Mouse (Mus musculus): ENCODE results near the gene Slc39a9. TPM values are rescaled to one million over a fixed set of nuclear protein-coding genes. Genes with fewer than 3 reads are reported as not detected.

Gene Slc39a9
- polyA plus RNA-seq, 1 experiment from 2014 or later, result 35.4 TPM

DNA sequence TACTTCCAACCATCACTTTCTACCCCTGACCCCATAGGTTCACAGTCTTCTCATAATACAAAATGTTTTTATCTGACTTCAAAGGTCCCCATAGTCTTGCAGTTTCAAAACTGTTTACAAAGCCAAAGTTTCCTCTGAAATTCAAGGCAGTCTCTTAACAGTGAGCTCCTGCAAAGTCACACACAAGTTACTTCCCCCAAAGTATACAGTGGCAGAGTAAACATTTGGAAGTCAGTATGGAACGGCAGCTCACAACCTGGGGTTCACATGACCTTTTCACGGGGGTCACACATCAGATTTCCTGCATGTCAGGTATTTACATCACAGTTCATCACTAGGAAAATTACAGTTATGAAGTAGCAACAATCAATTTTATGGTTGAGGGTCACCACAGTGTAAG is 20.3 kb downstream of the Slc39a9 start:
- H3K4me1 ChIP-seq (replicated peaks; ENCODE audit: control insufficient read depth, insufficient read depth, low read length), result no peaks in the 10 kb centered on the region
- no peak overlapping the region for H3K4me3 ChIP-seq (ENCODE audit: low read depth, low read length)
- no peak for ATAC-seq
- no peaks in the 10 kb centered on the region for H3K9me3 ChIP-seq (ENCODE audit: control insufficient read depth)
- H3K27me3 ChIP-seq (replicated peaks; ENCODE audit: control insufficient read depth, insufficient read depth, low read length), result no peaks in the 10 kb centered on the region
- H3K4me2 ChIP-seq (replicated peaks; ENCODE audit: low read depth), result no peak overlapping the region
- no peak for TF ChIP-seq CTCF (IDR thresholded peaks at IDR 0.05; ENCODE audit: low read depth)
- WGBS, result 33% methylated on average over 2 of the region's 2 CpGs
- H3K9ac ChIP-seq (ENCODE audit: low read depth, low read length), result no peak overlapping the region
- peaks cover 30% of the 10 kb centered on the region for H3K36me3 ChIP-seq (ENCODE audit: control insufficient read depth, insufficient read depth)
- H3K27ac ChIP-seq (ENCODE audit: low read depth, low read length), result no peak overlapping the region

DNA sequence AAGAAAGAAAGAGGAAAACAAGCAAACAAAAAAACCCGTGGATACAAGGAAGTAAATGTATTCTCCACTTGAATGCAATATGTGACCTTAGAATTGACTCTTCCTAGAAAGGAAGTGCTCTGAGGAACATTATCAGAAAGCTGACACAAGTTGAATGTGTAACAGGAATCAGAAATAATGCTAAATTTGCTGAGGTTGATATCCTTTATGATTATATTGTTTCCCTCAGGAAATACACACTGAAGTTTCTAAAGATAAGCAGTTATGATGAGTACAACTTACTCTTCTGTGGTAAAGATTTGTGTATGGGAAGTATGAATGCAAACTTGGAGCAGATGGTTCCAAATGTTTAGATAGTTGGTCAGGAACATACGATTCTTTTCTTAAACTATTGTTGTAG is 24.7 kb downstream of the Slc39a9 start:
- no peak overlapping the region for H3K4me3 ChIP-seq (ENCODE audit: low read depth, low read length)
- H3K9ac ChIP-seq (ENCODE audit: low read depth, low read length), result no peak overlapping the region
- no peaks in the 10 kb centered on the region for H3K9me3 ChIP-seq (ENCODE audit: control insufficient read depth)
- H3K27ac ChIP-seq (ENCODE audit: low read depth, low read length), result no peak overlapping the region
- WGBS, result 61% methylated on average over 2 of the region's 2 CpGs
- peaks cover 43% of the 10 kb centered on the region for H3K36me3 ChIP-seq (ENCODE audit: control insufficient read depth, insufficient read depth)
- no peak for ATAC-seq
- H3K27me3 ChIP-seq (replicated peaks; ENCODE audit: control insufficient read depth, insufficient read depth, low read length), result no peaks in the 10 kb centered on the region
- H3K4me2 ChIP-seq (replicated peaks; ENCODE audit: low read depth), result no peak overlapping the region
- H3K4me1 ChIP-seq (replicated peaks; ENCODE audit: control insufficient read depth, insufficient read depth, low read length), result no peaks in the 10 kb centered on the region
- no peak for TF ChIP-seq CTCF (IDR thresholded peaks at IDR 0.05; ENCODE audit: low read depth)

DNA sequence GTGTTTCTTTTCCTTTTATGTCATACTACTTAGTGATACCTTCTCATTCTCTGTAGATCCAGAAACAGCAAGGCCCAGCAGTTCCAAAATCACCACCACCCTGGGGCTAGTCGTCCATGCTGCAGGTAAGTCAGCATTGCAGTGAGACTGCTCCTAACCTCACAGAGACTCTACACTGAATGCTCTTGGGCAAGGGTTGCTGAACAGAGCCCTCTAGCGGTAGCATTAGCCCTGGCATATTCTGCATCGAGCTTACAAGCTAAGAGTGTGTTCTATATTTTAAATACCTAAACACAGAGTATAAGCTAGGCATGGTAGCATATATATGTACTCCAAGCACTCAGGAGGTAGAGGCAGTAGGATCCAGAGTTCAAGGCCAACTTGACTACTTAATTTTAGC is 29.5 kb downstream of the Slc39a9 start:
- no peak overlapping the region for H3K27ac ChIP-seq (ENCODE audit: low read depth, low read length)
- H3K4me1 ChIP-seq (replicated peaks; ENCODE audit: control insufficient read depth, insufficient read depth, low read length), result no peaks in the 10 kb centered on the region
- WGBS, result 7% methylated on average over 3 of the region's 3 CpGs
- no peaks in the 10 kb centered on the region for H3K27me3 ChIP-seq (replicated peaks; ENCODE audit: control insufficient read depth, insufficient read depth, low read length)
- H3K9ac ChIP-seq (ENCODE audit: low read depth, low read length), result no peak overlapping the region
- no peak overlapping the region for H3K4me3 ChIP-seq (ENCODE audit: low read depth, low read length)
- no peaks in the 10 kb centered on the region for H3K9me3 ChIP-seq (ENCODE audit: control insufficient read depth)
- ATAC-seq, result 0 out of 2 replicates have a peak, but pooled peaks have one; percentile 36
- H3K36me3 ChIP-seq (ENCODE audit: control insufficient read depth, insufficient read depth), result peaks cover 57% of the 10 kb centered on the region
- peak; percentile 90 for TF ChIP-seq CTCF (IDR thresholded peaks at IDR 0.05; ENCODE audit: low read depth)
- no peak overlapping the region for H3K4me2 ChIP-seq (replicated peaks; ENCODE audit: low read depth)

DNA sequence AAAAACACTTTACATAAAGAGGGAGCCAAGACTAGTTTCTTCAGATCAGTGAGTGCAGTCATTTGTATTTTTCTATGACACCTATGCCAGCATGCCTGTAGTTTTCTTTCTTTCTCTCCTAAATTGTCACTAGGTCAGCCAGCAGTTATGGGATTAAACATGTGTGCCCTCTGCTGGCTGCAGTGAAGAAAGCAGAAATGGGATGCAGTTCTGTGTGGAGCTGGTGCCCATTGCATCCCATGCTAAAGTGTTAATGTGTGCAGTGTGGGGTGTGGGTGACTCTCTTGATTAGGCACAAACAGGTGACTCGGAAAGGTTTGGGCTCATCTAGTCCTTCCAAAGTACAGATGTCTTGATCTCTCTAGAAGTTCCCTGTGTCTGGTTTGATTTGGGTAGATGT is 37.7 kb downstream of the Slc39a9 start:
- H3K4me1 ChIP-seq (replicated peaks; ENCODE audit: control insufficient read depth, insufficient read depth, low read length), result no peaks in the 10 kb centered on the region
- H3K36me3 ChIP-seq (ENCODE audit: control insufficient read depth, insufficient read depth), result peaks cover 33% of the 10 kb centered on the region
- no peak overlapping the region for H3K27ac ChIP-seq (ENCODE audit: low read depth, low read length)
- no peaks in the 10 kb centered on the region for H3K27me3 ChIP-seq (replicated peaks; ENCODE audit: control insufficient read depth, insufficient read depth, low read length)
- ATAC-seq, result no peak
- H3K4me2 ChIP-seq (replicated peaks; ENCODE audit: low read depth), result no peak overlapping the region
- H3K4me3 ChIP-seq (ENCODE audit: low read depth, low read length), result no peak overlapping the region
- peak; percentile 80 for TF ChIP-seq CTCF (IDR thresholded peaks at IDR 0.05; ENCODE audit: low read depth)
- H3K9ac ChIP-seq (ENCODE audit: low read depth, low read length), result no peak overlapping the region
- WGBS, result 93% methylated on average over 1 of the region's 1 CpGs
- H3K9me3 ChIP-seq (ENCODE audit: control insufficient read depth), result no peaks in the 10 kb centered on the region

DNA sequence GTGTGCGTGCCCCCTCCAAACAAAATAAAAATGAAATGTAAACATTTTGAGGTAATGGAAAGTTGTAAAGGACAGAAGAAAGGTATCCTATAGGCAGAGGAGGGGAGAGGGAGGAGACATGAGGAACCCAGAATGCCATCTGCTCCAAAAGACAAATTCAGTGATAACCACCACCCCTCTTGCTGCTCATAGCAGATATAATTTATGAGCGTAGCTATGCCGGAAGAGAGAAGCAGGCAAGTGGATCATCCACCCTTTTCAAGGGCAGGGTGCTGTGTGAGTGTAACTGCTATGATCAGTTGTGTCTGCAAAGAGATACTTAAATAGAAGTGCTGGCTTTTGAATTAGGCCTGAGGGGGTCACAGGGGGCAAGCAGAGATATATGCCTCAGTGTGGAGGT is 39.9 kb downstream of the Slc39a9 start:
- H3K9ac ChIP-seq (ENCODE audit: low read depth, low read length), result no peak overlapping the region
- WGBS, result 72% methylated on average over 3 of the region's 3 CpGs
- H3K9me3 ChIP-seq (ENCODE audit: control insufficient read depth), result no peaks in the 10 kb centered on the region
- 0 out of 2 replicates have a peak, but pooled peaks cover 7% of the 10 kb centered on the region for H3K4me1 ChIP-seq (replicated peaks; ENCODE audit: control insufficient read depth, insufficient read depth, low read length)
- no peak for ATAC-seq
- no peaks in the 10 kb centered on the region for H3K27me3 ChIP-seq (replicated peaks; ENCODE audit: control insufficient read depth, insufficient read depth, low read length)
- TF ChIP-seq CTCF (IDR thresholded peaks at IDR 0.05; ENCODE audit: low read depth), result no peak
- H3K27ac ChIP-seq (ENCODE audit: low read depth, low read length), result no peak overlapping the region
- peaks cover 15% of the 10 kb centered on the region for H3K36me3 ChIP-seq (ENCODE audit: control insufficient read depth, insufficient read depth)
- H3K4me3 ChIP-seq (ENCODE audit: low read depth, low read length), result no peak overlapping the region
- no peak overlapping the region for H3K4me2 ChIP-seq (replicated peaks; ENCODE audit: low read depth)

DNA sequence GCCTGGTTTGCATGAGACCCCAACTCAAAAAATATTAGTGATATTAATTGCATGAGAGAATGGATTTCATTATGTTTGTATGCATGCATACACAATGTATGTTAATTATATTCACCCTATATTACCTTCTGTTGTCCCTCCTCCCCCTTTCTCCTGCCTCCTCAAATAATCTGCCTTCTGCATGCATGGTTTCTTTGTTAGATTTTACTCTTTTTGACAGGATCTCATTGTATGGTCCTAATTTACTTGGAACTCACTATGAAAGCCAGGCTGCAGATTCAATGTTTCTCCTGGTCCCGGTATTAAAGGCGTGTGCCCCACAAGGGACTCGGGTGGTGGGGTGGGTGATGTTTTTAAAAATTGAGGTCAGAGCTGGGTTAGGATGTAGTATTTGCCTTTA is 40.6 kb downstream of the Slc39a9 start:
- Histone ChIP-seq H3K9me3 (ENCODE audit: control insufficient read depth) (no peaks in the 10 kb centered on the region), H3K4me3 (ENCODE audit: low read depth, low read length) (no peak overlapping the region), H3K36me3 (ENCODE audit: control insufficient read depth, insufficient read depth) (peaks cover 12% of the 10 kb centered on the region; the same call in 1 of the 2 replicates), H3K4me2 (replicated peaks; ENCODE audit: low read depth) (no peak overlapping the region), H3K4me1 (replicated peaks; ENCODE audit: control insufficient read depth, insufficient read depth, low read length) (0 out of 2 replicates have a peak, but pooled peaks cover 7% of the 10 kb centered on the region), H3K27ac (ENCODE audit: low read depth, low read length) (no peak overlapping the region), H3K27me3 (replicated peaks; ENCODE audit: control insufficient read depth, insufficient read depth, low read length) (no peaks in the 10 kb centered on the region), H3K9ac (ENCODE audit: low read depth, low read length) (no peak overlapping the region)
- no peak for TF ChIP-seq CTCF (IDR thresholded peaks at IDR 0.05; ENCODE audit: low read depth)
- no peak for ATAC-seq
- WGBS, result 95% methylated on average over 3 of the region's 3 CpGs

DNA sequence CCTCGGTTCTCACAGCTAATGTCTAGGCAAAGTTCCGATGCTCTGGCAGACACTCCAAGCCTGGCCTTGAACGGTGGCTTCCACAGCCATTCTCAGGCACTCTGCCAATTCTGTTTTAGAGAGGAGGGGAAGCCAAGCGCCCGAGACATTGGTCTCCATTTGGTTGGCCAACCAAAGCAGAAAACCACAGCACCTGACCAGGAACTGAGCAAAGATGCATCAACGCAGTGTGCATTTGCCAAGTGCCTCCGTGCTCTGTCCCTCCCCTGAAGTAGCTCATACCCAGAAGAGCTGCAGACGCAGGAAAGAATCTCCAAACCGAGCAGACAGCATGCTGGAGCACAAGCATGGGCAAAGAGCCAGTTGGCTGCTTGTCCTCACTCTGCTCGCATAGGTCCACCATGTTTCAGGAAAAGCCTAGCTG is 44.1 kb downstream of the Slc39a9 start:
- Histone ChIP-seq H3K27ac (ENCODE audit: low read depth, low read length) (no peak overlapping the region), H3K4me2 (replicated peaks; ENCODE audit: low read depth) (0 out of 2 replicates have a peak overlapping the region, but pooled peaks have one; percentile 13), H3K9ac (ENCODE audit: low read depth, low read length) (no peak overlapping the region), H3K9me3 (ENCODE audit: control insufficient read depth) (no peaks in the 10 kb centered on the region), H3K27me3 (replicated peaks; ENCODE audit: control insufficient read depth, insufficient read depth, low read length) (no peaks in the 10 kb centered on the region), H3K4me1 (replicated peaks; ENCODE audit: control insufficient read depth, insufficient read depth, low read length) (0 out of 2 replicates have a peak, but pooled peaks cover 7% of the 10 kb centered on the region), H3K4me3 (ENCODE audit: low read depth, low read length) (no peak overlapping the region), H3K36me3 (ENCODE audit: control insufficient read depth, insufficient read depth) (no peaks in the 10 kb centered on the region)
- 54% methylated on average over 10 of the region's 10 CpGs for WGBS
- no peak for TF ChIP-seq CTCF (IDR thresholded peaks at IDR 0.05; ENCODE audit: low read depth)
- ATAC-seq, result no peak
